Mouse (Mus musculus) splenic B cell, adult 2 months (primary cell): ENCODE measurements around the gene Tmem219.

Source experiments
- DNase-seq: peaks from one replicate; pipeline ENCODE4 v3.0.0-alpha.2; 2011; ENCODE audit warnings: low read depth, low spot score
- H3K27me3 ChIP-seq: 2 replicates; pipeline ENCODE4 v1.6.1; 2012; ENCODE audit warnings: mild to moderate bottlenecking, low read length, moderate library complexity, mixed read lengths; ENCODE audit not compliant: control insufficient read depth, poor library complexity, insufficient read depth, severe bottlenecking
- H3K36me3 ChIP-seq: 2 replicates; pipeline ENCODE4 v1.6.1; 2012; ENCODE audit warnings: mild to moderate bottlenecking, low read length, moderate library complexity, mixed read lengths; ENCODE audit not compliant: control insufficient read depth, poor library complexity, insufficient read depth, severe bottlenecking

The Tmem219 gene

DNA sequence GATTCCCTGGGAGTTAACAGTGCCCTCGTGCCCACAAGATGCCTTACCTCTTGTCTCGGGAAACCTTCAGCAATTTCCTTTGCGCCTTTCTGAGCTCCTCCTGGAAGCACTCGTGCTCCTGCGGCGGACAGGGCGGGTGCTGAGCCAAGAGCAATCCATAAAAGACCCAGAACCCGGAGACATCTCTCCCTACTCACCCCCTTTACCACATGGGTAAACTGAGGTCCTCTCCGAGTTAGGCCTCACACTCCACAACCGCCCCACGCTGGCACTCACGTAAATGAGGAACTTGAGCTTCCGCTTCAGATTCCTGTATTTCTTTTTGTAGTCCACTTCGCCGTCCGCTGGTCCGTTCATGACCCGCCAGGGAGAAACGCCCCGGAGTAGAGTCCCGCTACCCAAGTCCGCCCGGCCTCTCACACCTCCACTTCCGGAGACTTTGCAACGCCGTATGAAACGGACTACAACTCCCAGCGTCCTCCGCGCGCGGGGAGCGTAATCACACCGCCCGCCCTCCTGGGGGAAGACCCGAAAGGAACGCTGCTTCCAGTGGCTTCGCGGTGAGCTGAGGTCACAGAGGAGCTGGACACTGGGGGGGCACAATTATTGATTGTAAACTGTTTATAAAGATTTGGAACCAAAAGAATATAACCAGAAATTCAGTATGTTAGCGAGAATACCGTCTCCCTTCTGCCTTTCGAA lies 61.1 kb downstream of the Tmem219 start, which contains the start of gene Hirip3:
Hirip3 (plus strand) TSS at position 544 of the 702 bp plus-strand sequence.
- Histone ChIP-seq H3K27me3 (no peaks in the 10 kb centered on the region; the same call in 1 of the 2 replicates), H3K36me3 (peaks cover 7% of the 10 kb centered on the region)
- peak; percentile 93 for DNase-seq

DNA sequence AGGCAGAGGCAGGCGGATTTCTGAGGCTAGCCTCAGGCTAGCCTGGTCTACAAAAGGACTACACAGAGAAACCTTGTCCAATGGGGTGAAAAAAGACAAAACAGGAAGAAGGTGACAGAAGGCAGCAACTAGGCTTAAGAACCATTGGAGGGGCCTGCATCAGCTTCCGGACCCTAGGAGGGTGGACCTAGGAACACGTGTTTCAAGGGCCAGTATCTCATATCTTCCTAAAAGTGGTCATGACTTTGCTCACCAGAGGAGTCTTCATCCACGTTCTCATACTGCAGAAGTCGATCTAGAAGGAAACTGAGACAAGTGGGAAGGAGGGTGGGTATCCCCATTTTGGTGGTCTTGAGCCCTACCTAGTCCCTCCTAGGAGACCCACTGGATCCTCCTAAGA lies 61.7 kb downstream of the Tmem219 start:
- Histone ChIP-seq H3K36me3 (peaks cover 7% of the 10 kb centered on the region), H3K27me3 (no peaks in the 10 kb centered on the region; the same call in 1 of the 2 replicates)
- no peak for DNase-seq

DNA sequence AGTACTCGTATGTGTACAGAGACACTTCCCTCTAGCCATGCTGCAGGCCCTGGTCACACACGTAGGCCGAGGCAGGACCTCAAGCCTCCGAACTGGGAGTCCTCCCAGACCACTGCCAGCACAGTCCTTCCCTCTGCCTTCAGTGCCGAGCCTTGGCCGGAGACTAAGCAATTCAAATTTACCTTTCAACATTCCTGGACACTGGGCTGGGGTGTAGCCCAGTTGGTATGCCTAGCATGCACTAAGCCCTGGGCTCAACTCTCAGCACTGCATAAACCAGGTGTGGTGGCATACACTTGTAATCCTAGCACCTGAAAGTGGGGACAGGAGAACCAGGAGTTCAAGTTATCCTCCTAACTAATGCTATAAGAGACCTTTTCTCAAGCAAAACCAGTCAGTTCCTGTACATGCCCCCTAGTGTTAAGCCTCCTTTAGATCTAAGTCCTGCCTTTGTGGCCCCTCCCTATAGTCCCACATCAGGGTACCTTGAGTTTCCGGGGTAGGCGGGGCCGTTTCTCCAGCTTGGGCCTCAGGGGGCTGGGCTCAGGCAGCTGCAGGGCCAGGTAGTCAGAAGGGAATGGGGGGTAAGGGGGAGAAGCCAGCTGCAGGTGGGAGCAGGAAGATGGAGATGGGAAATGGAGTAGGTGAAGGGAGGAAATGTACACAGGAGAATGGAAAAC lies 65.8 kb downstream of the Tmem219 start:
- no peak for DNase-seq
- Histone ChIP-seq H3K36me3 (peaks cover 13% of the 10 kb centered on the region), H3K27me3 (no peaks in the 10 kb centered on the region; the same call in 1 of the 2 replicates)

DNA sequence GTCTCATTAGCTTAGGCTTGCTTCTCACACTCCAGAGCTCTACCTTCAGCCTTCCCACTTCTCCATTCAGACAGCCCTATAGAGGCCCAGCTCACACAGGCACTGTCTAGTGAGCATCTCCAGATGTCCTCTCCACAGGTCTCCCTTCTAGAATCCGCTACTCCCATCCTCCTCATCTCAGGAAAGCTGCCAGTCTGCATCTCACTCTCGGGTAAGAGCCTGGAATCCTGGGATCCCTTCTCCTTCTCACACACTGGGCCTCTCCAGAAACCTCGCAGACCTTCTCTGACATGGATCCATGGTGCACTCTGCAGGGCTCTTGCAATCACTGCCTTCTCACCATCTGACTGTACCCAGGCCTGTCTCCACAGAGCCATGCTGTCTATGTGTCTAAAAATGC lies 67.1 kb downstream of the Tmem219 start:
- no peak for DNase-seq
- Histone ChIP-seq H3K27me3 (no peaks in the 10 kb centered on the region; the same call in 1 of the 2 replicates), H3K36me3 (peaks cover 13% of the 10 kb centered on the region)

DNA sequence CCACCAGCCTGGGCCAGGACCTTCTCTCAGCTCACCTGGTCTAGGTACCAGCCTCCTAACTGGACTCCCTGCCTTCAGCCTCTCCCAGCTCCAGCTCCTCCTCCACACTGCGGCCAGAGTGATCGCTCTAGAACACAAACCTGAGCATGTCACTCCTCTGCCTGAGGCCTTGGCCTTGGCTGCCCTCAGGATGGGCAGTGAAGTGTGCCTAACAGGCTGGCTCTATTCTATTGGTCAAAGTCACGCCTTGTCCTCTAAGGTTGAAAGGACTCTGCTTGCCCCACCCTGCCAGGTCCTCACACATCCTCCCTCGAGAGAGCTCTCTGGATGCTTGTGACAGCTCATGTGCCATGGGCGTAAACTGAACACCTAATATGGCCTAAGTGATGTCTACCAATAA lies 69.3 kb downstream of the Tmem219 start:
- H3K36me3 ChIP-seq: peaks cover 13% of the 10 kb centered on the region
- DNase-seq: no peak

DNA sequence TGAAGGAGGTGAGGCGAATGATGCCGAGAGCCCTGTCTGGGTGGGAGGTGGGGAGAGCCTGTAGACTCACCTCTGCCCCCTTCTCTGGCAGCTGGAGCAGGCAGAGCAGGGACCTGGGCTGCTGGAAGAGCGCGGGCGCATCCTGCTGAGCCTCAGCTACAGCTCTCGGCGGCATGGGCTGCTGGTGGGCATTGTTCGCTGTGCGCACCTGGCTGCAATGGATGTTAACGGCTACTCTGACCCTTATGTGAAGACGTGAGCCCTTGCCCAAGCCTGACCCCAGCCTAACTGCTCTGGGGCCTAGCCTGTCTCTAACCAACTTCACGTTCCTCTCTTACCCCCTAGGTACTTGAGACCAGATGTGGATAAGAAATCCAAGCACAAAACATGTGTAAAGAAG lies 71.5 kb downstream of the Tmem219 start:
- no peaks in the 10 kb centered on the region; the same call in 1 of the 2 replicates for H3K27me3 ChIP-seq
- DNase-seq: no peak
- peaks cover 8% of the 10 kb centered on the region for H3K36me3 ChIP-seq

More for the DNA sequence above, 69.3 kb downstream of the Tmem219 start:
- no peaks in the 10 kb centered on the region for H3K27me3 ChIP-seq

DNA sequence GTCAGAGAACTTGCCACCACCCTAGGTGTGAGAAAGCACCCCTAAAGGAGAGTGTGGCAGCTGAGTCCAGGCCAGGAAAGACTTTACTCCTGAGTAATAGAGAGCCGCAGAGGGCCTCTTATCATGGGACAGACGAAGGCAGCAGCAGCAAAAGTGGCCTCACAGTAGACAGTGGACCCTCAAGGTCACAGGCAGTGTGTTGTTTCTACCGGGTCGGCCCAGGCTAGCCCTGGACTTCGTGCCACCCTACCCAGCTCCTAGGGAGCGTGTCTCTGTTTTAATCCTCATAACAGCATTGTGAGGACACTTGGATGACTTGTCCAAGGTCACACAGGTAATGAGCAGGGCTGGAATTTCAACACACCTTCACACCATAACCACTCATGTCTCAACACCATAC lies 72.6 kb downstream of the Tmem219 start:
- peaks cover 8% of the 10 kb centered on the region for H3K36me3 ChIP-seq
- no peak for DNase-seq
- no peaks in the 10 kb centered on the region; the same call in 1 of the 2 replicates for H3K27me3 ChIP-seq

DNA sequence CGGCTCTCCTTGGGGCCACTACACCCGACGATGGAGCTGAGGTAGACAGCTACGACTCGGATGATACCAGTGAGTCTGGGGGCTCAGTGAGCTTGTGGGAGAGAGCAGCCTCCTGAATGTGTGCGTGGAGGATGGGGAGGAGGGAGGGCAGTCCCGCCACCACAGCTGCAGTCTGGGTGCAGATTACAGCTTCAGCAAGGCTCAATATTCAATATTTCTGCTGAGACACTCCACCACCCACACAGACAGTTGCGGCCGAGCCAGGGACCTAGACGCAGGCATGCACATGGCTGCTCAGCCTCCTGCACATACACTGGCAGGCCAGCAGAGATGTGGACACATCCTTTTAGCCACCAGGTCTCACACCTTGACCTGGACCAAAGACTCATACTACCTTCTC lies 73.9 kb downstream of the Tmem219 start:
- H3K27me3 ChIP-seq: no peaks in the 10 kb centered on the region; the same call in 1 of the 2 replicates

DNA sequence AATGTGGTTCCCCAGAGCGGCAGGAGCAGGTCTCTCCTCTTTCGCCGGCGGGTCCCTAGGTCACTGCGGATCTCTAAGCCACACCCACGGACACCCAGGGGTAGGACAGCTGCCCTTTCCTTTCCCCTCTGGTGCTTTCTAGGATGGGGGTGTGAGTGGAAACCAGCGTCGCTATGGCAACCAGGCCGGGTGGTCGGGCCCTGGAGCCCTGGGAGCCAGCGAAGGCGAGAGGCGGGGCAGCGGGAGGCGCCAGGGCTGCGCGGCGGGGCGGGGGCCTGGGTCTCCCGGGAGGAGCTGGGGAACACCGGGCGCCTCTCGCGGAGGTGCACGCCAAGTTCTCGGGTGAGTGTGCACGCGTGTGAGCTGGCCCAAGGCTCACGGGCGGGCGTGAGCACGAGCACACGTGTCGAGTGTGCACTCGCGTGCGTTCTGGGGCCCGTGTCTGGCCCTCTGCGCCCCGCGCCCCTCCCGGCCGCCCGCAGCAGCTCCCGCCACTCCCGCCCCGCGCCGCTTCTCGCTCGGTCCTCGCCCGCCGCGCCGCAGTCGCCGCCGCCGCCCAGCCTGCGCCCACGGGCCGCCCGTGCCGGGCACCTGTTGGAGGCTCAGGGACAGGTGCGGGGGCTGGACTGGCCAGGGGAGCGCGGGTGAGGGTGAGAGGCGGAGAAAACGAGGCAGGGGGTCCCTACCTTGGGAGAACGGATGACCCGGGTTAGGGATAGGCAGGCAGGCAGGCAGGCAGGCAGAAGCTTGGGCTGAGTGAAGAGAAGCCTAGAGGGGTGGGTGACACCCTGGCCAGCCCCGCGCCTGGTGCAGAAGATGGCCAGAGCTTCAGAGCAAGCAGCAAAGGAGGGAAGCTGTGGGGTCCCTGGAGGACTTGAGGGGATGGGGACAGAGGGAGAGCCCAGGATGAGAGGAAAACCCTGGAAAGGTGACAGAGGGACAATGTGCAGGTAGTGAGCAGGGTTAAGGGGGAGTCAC lies 75.0 kb downstream of the Tmem219 start:
- DNase-seq: no peak
- no peaks in the 10 kb centered on the region for H3K36me3 ChIP-seq
- H3K27me3 ChIP-seq: no peaks in the 10 kb centered on the region; the same call in 1 of the 2 replicates

More for the DNA sequence above, 73.9 kb downstream of the Tmem219 start:
- no peak for DNase-seq
- H3K36me3 ChIP-seq: peaks cover 5% of the 10 kb centered on the region

DNA sequence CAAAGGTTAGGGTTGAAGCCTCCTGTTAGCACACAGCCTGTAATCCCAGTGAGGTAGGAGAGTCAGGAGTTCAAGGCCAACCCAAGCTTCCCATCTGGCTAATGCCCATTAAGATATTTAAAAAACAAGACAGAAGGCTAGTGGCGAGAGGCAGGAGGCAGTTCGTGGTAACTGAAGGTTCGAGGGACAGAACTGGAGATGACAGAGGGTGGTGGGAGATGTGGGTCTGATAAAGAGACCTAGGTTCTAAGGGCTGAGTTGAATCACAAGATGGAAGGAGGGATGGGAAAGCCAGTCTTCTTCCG lies 75.6 kb downstream of the Tmem219 start, which contains the start of gene Doc2a:
Doc2a (plus strand) TSS at position 301 of the 305 bp plus-strand sequence.
- Histone ChIP-seq H3K36me3 (no peaks in the 10 kb centered on the region), H3K27me3 (no peaks in the 10 kb centered on the region; the same call in 1 of the 2 replicates)
- DNase-seq: no peak

DNA sequence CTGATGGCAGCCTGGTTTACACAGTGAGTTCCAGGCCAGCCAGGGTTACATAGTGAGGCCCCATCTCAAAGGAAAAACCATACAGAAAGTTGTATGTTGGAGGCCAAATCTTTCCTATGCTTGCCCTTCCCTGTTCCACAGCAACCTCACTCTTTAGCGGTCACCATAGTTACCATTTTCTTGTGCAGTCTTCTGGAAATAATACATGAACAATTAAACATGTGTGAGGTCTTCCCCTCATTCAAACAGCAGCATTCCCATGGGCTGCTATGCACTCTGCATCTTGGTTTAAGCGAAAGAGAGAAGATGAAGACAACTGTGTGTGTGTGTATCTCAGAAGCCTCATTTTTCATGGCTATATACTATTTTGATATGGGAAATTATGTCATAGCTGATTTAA lies 77.2 kb downstream of the Tmem219 start:
- no peak for DNase-seq

DNA sequence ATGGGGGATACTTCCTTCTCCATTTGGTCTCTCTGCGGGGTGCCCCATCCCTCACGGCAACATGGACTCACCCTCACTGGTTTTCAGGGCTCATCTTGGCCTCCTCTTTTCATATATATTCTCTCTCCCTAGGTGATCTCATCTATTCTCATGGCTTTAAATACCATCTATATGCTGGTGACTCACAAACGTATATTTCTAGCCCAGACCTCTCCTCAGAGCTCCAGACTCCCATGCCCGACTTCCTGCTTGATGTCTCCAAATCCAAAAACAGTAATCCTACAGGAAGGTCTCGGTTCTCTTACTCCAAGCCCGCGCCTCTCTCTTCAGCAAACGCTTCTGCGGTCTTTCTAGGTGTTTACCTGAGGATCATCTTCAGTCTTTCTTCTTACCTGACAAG lies 79.4 kb downstream of the Tmem219 start:
- no peaks in the 10 kb centered on the region for H3K36me3 ChIP-seq
- H3K27me3 ChIP-seq: no peaks in the 10 kb centered on the region; the same call in 1 of the 2 replicates
- no peak for DNase-seq

More for the DNA sequence above, 77.2 kb downstream of the Tmem219 start:
- no peaks in the 10 kb centered on the region; the same call in 1 of the 2 replicates for H3K27me3 ChIP-seq
- H3K36me3 ChIP-seq: no peaks in the 10 kb centered on the region
